Mouse (Mus musculus): ENCODE results near the gene Nexmif. TPM values are rescaled to one million over a fixed set of nuclear protein-coding genes. Genes with fewer than 3 reads are reported as not detected.
A peak's percentile ranks its signal among the peaks of the same experiment; 100 is the strongest.

The Nexmif gene
- polyA plus RNA-seq, 1 experiment from 2014 or later = 2.4 TPM

GRCm38 (mm10) chrX:104054848-104055247, 146.1 kb downstream of the Nexmif start:
- H3K27ac ChIP-seq (replicated peaks) = no peak overlapping the region
- WGBS = 48% methylated on average over 2 of the region's 2 CpGs
- ATAC-seq (ENCODE audit: insufficient number of reproducible peaks, low FRiP score, low TSS enrichment, low read depth) = no peak

GRCm38 (mm10) chrX:104040276-104040675, 160.7 kb downstream of the Nexmif start:
- Histone ChIP-seq H3K4me2 (replicated peaks) (no peak overlapping the region), H3K4me1 (no peaks in the 10 kb centered on the region), H3K9me3 (replicated peaks) (no peaks in the 10 kb centered on the region), H3K27me3 (peaks cover 5% of the 10 kb centered on the region), H3K9ac (no peak overlapping the region), H3K27ac (replicated peaks) (no peak overlapping the region), H3K36me3 (no peaks in the 10 kb centered on the region), H3K4me3 (replicated peaks) (no peak overlapping the region)
- no peak for ATAC-seq (ENCODE audit: insufficient number of reproducible peaks, low FRiP score, low TSS enrichment, low read depth)

More at GRCm38 (mm10) chrX:104054848-104055247, 146.1 kb downstream of the Nexmif start:
- Histone ChIP-seq H3K4me3 (replicated peaks) (no peak overlapping the region), H3K4me2 (replicated peaks) (no peak overlapping the region), H3K9ac (no peak overlapping the region), H3K4me1 (no peaks in the 10 kb centered on the region), H3K27me3 (no peaks in the 10 kb centered on the region), H3K36me3 (no peaks in the 10 kb centered on the region), H3K9me3 (replicated peaks) (no peaks in the 10 kb centered on the region)

- H3K4me3 ChIP-seq (replicated peaks) = no peak overlapping the region
- WGBS = 76% methylated on average over 5 of the region's 5 CpGs
- H3K4me2 ChIP-seq (replicated peaks) = no peak overlapping the region
- no peak overlapping the region for H3K27ac ChIP-seq (replicated peaks)
- 0 out of 2 replicates have a peak, but pooled peaks cover 3% of the 10 kb centered on the region for H3K27me3 ChIP-seq
- no peak for ATAC-seq (ENCODE audit: insufficient number of reproducible peaks, low FRiP score, low TSS enrichment, low read depth)
- no peak overlapping the region for H3K9ac ChIP-seq
- H3K36me3 ChIP-seq = no peaks in the 10 kb centered on the region
- H3K9me3 ChIP-seq (replicated peaks) = no peaks in the 10 kb centered on the region
- H3K4me1 ChIP-seq = no peaks in the 10 kb centered on the region
Measured at GRCm38 (mm10) chrX:104033843-104034242, 167.1 kb downstream of the Nexmif start.

GRCm38 (mm10) chrX:104032756-104033155, 168.2 kb downstream of the Nexmif start:
- H3K9me3 ChIP-seq (replicated peaks) = no peaks in the 10 kb centered on the region
- no peak overlapping the region for H3K4me3 ChIP-seq (replicated peaks)
- no peak overlapping the region for H3K4me2 ChIP-seq (replicated peaks)
- H3K4me1 ChIP-seq = no peaks in the 10 kb centered on the region
- H3K27me3 ChIP-seq = 0 out of 2 replicates have a peak, but pooled peaks cover 3% of the 10 kb centered on the region
- no peak overlapping the region for H3K9ac ChIP-seq
- WGBS = 44% methylated on average over 4 of the region's 4 CpGs
- no peak for ATAC-seq (ENCODE audit: insufficient number of reproducible peaks, low FRiP score, low TSS enrichment, low read depth)
- H3K27ac ChIP-seq (replicated peaks) = no peak overlapping the region
- H3K36me3 ChIP-seq = no peaks in the 10 kb centered on the region

MicroRNAs within 50 kb of the gene (microRNA counts, 519-probe panel; counts per million panel counts)
- microRNA mmu-miR-672 = 2,153 counts per million, percentile 47 among the panel's probes with 10 or more counts

Small RNAs within 50 kb of the gene (microRNA-seq; reads per million reads assigned to microRNA genes)
- not detected for gene Gm24993 (ENCODE audit: borderline number of aligned reads)
- gene Mir672 (ENCODE audit: borderline number of aligned reads) = 194 reads per million, percentile 62 among the genes with 10 or more reads in this experiment

Other genes starting within 250 kb of the Nexmif start
- 29.0 and 29.2 TPM in 2 replicates for gene Rlim, start 219.9 kb downstream of the Nexmif start, polyA plus RNA-seq (2015; fragmentation: Nextera tagmentation; extraction: Ambion mirVana)
- gene Abcb7, start 212.7 kb upstream of the Nexmif start, polyA plus RNA-seq (2015; fragmentation: Nextera tagmentation; extraction: Ambion mirVana) = 5.1 and 5.8 TPM in 2 replicates

Data from embryonic facial prominence, embryonic 15.5 days (tissue).